Mouse (Mus musculus) cortical plate, adult 2 months (tissue): ENCODE measurements around the gene Cfap20.

Source experiments
- CTCF ChIP-seq: fragments of 200-500 bp; IDR thresholded peaks from 2 replicates; pipeline ENCODE4 v1.5.1; 2011; ENCODE audit warnings: mild to moderate bottlenecking, control low read depth, low read length; ENCODE audit not compliant: insufficient read depth; ENCODE audit errors: extremely low read depth
- POLR2A ChIP-seq: fragments of 200-500 bp; IDR thresholded peaks from 2 replicates; pipeline ENCODE4 v1.6.1; 2011; ENCODE audit warnings: mild to moderate bottlenecking, low read length, control low read depth; ENCODE audit not compliant: insufficient read depth; ENCODE audit errors: extremely low read depth

GRCm38 (mm10) chr8:95397201-95397600 is 37.5 kb downstream of the Cfap20 start:
- no peak for TF ChIP-seq POLR2A
- no peak for TF ChIP-seq CTCF
